Mouse (Mus musculus) liver, embryonic 14.5 days (tissue): ENCODE results near the gene Brap. TPM values are rescaled to one million over a fixed set of nuclear protein-coding genes. Genes with fewer than 3 reads are reported as not detected.

ENCODE experiments used
- ATAC-seq: fragments of 200-750 bp; cut with Nextera tagmentation; 2 replicates; pipeline ENCODE4 v1.8.0; 2017; ENCODE audit warnings: moderate number of reproducible peaks, mild to moderate bottlenecking, moderate library complexity; ENCODE audit not compliant: insufficient read depth
- DNase-seq, 3 experiments: peaks; one replicate each; pipeline ENCODE4 v3.0.0-alpha.2; 2012 to 2013; ENCODE audit warnings: low read depth in 3 of 3, low spot score in 3 of 3
- H3K27ac ChIP-seq: fragments of 300-500 bp; sonication (generic); 2 replicates; pipeline ENCODE4 v1.5.1; 2014; ENCODE audit warnings: moderate library complexity, mild to moderate bottlenecking, control low read depth, inconsistent platforms
- H3K27me3 ChIP-seq: fragments of 300-500 bp; sonication (generic); 2 replicates; pipeline ENCODE4 v1.6.1; 2014; ENCODE audit warnings: mild to moderate bottlenecking, low read length, moderate library complexity; ENCODE audit not compliant: control insufficient read depth, insufficient read depth
- H3K36me3 ChIP-seq: fragments of 300-500 bp; sonication (generic); replicated peaks from 2 replicates; pipeline ENCODE4 v1.6.1; 2014; ENCODE audit warnings: low read depth; ENCODE audit not compliant: control insufficient read depth, insufficient read depth
- H3K4me1 ChIP-seq, 2 experiments: fragments of 200-500 bp in 1 of 2; fragments of 300-500 bp in 1 of 2; sonication (generic) in 1 of 2; replicated peaks; 2 replicates each; pipeline ENCODE4 v1.6.1; 2012 to 2014; ENCODE audit warnings: antibody characterized with exemption in 1 of 2, inconsistent platforms in 1 of 2, low read length in 1 of 2; ENCODE audit not compliant: control insufficient read depth in 2 of 2, insufficient read depth in 2 of 2
- H3K4me2 ChIP-seq: fragments of 300-500 bp; sonication (generic); 2 replicates; pipeline ENCODE4 v1.6.1; 2014; ENCODE audit warnings: low read depth, mild to moderate bottlenecking, control low read depth, moderate library complexity
- H3K4me3 ChIP-seq, 2 experiments: fragments of 200-500 bp in 1 of 2; fragments of 300-500 bp in 1 of 2; sonication (generic) in 1 of 2; 2 replicates each; pipeline ENCODE4 v1.5.1; 2012 to 2014; ENCODE audit warnings: low read depth in 2 of 2, low read length in 2 of 2, mild to moderate bottlenecking in 2 of 2, control low read depth in 1 of 2, inconsistent platforms in 1 of 2, moderate library complexity in 1 of 2; ENCODE audit not compliant: insufficient read depth in 1 of 2
- H3K9ac ChIP-seq: fragments of 300-500 bp; sonication (generic); replicated peaks from 2 replicates; pipeline ENCODE4 v1.6.1; 2014; ENCODE audit warnings: mild to moderate bottlenecking, control low read depth, moderate library complexity
- H3K9me3 ChIP-seq: fragments of 300-500 bp; sonication (generic); 2 replicates; pipeline ENCODE4 v1.6.1; 2016; ENCODE audit warnings: low read length, mixed read lengths; ENCODE audit not compliant: control insufficient read depth
- CTCF ChIP-seq: IDR thresholded peaks from 2 replicates; pipeline ENCODE4 v1.5.1; 2016; ENCODE audit warnings: antibody characterized with exemption, low read depth, control low read depth
- EP300 ChIP-seq: IDR thresholded peaks from 2 replicates; pipeline ENCODE4 v1.6.1; 2016; ENCODE audit warnings: antibody characterized with exemption, low read depth
- WGBS: fragments of 180-500 bp; shearing (Covaris S2); extraction: QIAGEN DNeasy Blood & Tissue Kit; methylation state at CpG from one replicate; pipeline ENCODE4 v1.1.7; 2014; ENCODE audit not compliant: insufficient replicate concordance; 5-methylcytosine and 5-hydroxymethylcytosine counted together
- polyA plus RNA-seq, 2 experiments: library from polyadenylated mRNA; depleted of rRNA in 1 of 2; stranded (reverse) in 1 of 2; unstranded in 1 of 2; fragments of >200 nt; fragmentation: Nextera tagmentation in 1 of 2; extraction: Ambion mirVana in 1 of 2; gene quantifications; 2 replicates each; pipeline versions ENCODE4 v1.2.1 to v1.2.3; 2012 to 2014

Brap gene
- polyA plus RNA-seq, 2 experiments = 12.5 to 22.7 TPM

- H3K4me3 ChIP-seq = peak overlapping the region; percentile 88 to 90
- ATAC-seq (peak; percentile 37; the same call in 1 of the 2 replicates), DNase-seq (peak in 1 of 3 experiments; percentile 16)
- under 1% methylated on average over 26 of the region's 26 CpGs for WGBS
- peak overlapping the region; percentile 72 for H3K4me2 ChIP-seq
- TF ChIP-seq CTCF (no peak), EP300 (no peak)
- H3K27ac ChIP-seq = peak overlapping the region; percentile 38
- H3K4me1 ChIP-seq = peaks cover 4 to 17% of the 10 kb centered on the region in 2 experiments
- H3K36me3 ChIP-seq = peaks cover 21% of the 10 kb centered on the region
- H3K27me3 ChIP-seq = no peaks in the 10 kb centered on the region
- peak overlapping the region; percentile 79 for H3K9ac ChIP-seq
- H3K9me3 ChIP-seq = no peaks in the 10 kb centered on the region
These were observed 513 bp downstream of the Brap start for GRCm38 (mm10) chr5:121660897-121661254.

DNA sequence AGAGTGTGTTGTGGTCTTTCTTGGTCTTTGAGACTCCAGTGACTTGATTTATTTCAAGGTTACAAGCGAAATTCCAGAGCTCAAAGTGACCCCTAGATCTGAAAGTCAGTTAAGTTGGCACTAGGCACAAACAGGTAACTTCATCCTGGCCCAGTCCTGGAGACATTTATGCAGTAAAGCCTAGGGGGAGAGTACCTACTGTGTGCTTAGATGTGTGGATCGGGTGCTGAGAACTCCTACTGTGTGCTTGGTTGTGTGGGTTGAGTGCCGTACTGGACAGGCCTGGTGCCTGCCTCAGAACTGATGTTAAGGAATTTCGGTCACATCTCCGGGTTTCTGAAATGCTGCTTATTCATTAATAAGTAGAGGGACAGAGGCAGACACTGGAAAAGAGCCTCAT lies 1.1 kb downstream of the Brap start:
- TF ChIP-seq EP300 (no peak), CTCF (no peak)
- peaks cover 4 to 17% of the 10 kb centered on the region in 2 experiments for H3K4me1 ChIP-seq
- H3K27me3 ChIP-seq = no peaks in the 10 kb centered on the region
- peak overlapping the region; percentile 72 for H3K4me2 ChIP-seq
- no peak for DNase-seq
- H3K9me3 ChIP-seq = no peaks in the 10 kb centered on the region
- H3K27ac ChIP-seq = no peak overlapping the region
- ATAC-seq = no peak
- H3K36me3 ChIP-seq = peaks cover 24% of the 10 kb centered on the region
- 89% methylated on average over 5 of the region's 5 CpGs for WGBS
- peak overlapping the region; percentile 79 for H3K9ac ChIP-seq
- peak overlapping the region; percentile 88 to 90 for H3K4me3 ChIP-seq

DNA sequence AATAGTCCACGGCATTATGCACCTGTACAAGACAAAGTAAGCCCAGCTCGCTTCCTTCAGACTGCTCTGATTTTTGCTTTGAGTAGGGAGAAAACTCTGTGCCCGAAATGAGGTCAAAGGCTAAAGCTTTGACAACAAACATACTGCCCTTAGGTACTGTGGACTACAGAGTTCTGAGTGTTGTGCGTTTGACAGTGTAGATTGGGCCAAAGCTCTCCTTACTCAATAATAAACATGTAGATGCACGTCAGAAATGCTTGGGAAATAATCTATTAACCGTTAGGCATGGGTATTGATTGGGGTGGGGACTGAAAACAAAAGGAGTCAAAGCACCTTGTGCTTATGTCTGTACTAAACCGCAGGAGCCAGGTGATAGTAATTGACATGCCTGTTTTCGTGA lies 3.1 kb downstream of the Brap start:
- no peaks in the 10 kb centered on the region for H3K27me3 ChIP-seq
- H3K27ac ChIP-seq = no peak overlapping the region
- TF ChIP-seq EP300 (no peak), CTCF (no peak)
- H3K9ac ChIP-seq = no peak overlapping the region
- peaks cover 4 to 17% of the 10 kb centered on the region in 2 experiments for H3K4me1 ChIP-seq
- ATAC-seq (no peak), DNase-seq (no peak)
- no peaks in the 10 kb centered on the region for H3K9me3 ChIP-seq
- peaks cover 30% of the 10 kb centered on the region for H3K36me3 ChIP-seq
- H3K4me3 ChIP-seq = no peak overlapping the region
- no peak overlapping the region for H3K4me2 ChIP-seq
- WGBS = 81% methylated on average over 8 of the region's 8 CpGs

- Histone ChIP-seq H3K4me2 (no peak overlapping the region), H3K9ac (no peak overlapping the region), H3K36me3 (peaks cover 30% of the 10 kb centered on the region), H3K27me3 (no peaks in the 10 kb centered on the region), H3K27ac (no peak overlapping the region), H3K9me3 (no peaks in the 10 kb centered on the region), H3K4me3 (no peak overlapping the region), H3K4me1 (peaks cover 4 to 17% of the 10 kb centered on the region in 2 experiments)
- ATAC-seq = no peak
- no peak for DNase-seq
- 76% methylated on average over 6 of the region's 6 CpGs for WGBS
- TF ChIP-seq EP300 (no peak), CTCF (no peak)
These were observed 3.7 kb downstream of the Brap start for GRCm38 (mm10) chr5:121664078-121664477.

DNA sequence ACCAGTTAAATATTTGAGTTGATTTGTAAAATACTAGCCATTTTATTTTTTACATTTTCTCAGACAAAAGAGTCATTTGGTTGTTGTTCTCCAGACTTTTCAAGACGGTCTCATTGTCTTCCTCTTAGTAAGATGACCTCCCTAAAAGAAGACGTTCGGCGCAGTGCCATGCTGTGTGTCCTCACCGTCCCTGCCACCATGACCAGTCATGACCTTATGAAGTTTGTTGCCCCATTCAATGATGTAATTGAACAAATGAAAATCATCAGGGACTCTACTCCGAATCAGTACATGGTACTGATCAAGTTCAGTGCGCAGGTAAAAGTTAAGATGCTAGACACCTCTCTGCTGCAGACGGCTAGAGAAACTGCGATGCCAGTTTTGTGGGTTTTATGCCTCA lies 4.6 kb downstream of the Brap start:
- no peak overlapping the region for H3K4me3 ChIP-seq
- ATAC-seq (no peak), DNase-seq (no peak)
- WGBS = 89% methylated on average over 9 of the region's 9 CpGs
- no peaks in the 10 kb centered on the region for H3K27me3 ChIP-seq
- H3K9ac ChIP-seq = no peak overlapping the region
- no peak overlapping the region for H3K4me2 ChIP-seq
- H3K4me1 ChIP-seq = peaks cover 4 to 12% of the 10 kb centered on the region in 2 experiments; a peak in 3 of 4 replicates
- TF ChIP-seq CTCF (no peak), EP300 (no peak)
- H3K9me3 ChIP-seq = no peaks in the 10 kb centered on the region
- peaks cover 30% of the 10 kb centered on the region for H3K36me3 ChIP-seq
- H3K27ac ChIP-seq = no peak overlapping the region
